Mouse (Mus musculus) hindbrain, embryonic 16.5 days (tissue): ENCODE data around the gene Pgpep1l. TPM values are rescaled to one million over a fixed set of nuclear protein-coding genes. Genes with fewer than 3 reads are reported as not detected.

Experiments used
- ATAC-seq: fragments of 200-750 bp; cut with Nextera tagmentation; 2 replicates; pipeline ENCODE4 v1.8.0; 2017; ENCODE audit warnings: moderate TSS enrichment, moderate library complexity
- H3K27ac ChIP-seq: fragments of 300-500 bp; sonication (generic); 2 replicates; pipeline ENCODE4 v1.5.1; 2014; ENCODE audit warnings: low read depth, mild to moderate bottlenecking, control low read depth, low read length, moderate library complexity
- H3K27me3 ChIP-seq: fragments of 300-500 bp; sonication (generic); replicated peaks from 2 replicates; pipeline ENCODE4 v1.6.1; 2014; ENCODE audit warnings: low read length; ENCODE audit not compliant: control insufficient read depth, insufficient read depth
- H3K36me3 ChIP-seq: fragments of 300-500 bp; sonication (generic); 2 replicates; pipeline ENCODE4 v1.6.1; 2014; ENCODE audit warnings: mild to moderate bottlenecking, low read length, moderate library complexity, mixed read lengths; ENCODE audit not compliant: control insufficient read depth, insufficient read depth
- H3K4me1 ChIP-seq: fragments of 300-500 bp; sonication (generic); 2 replicates; pipeline ENCODE4 v1.6.1; 2014; ENCODE audit warnings: low read depth, low read length; ENCODE audit not compliant: control insufficient read depth, insufficient read depth
- H3K4me2 ChIP-seq: fragments of 300-500 bp; sonication (generic); 2 replicates; pipeline ENCODE4 v1.6.1; 2014; ENCODE audit warnings: mild to moderate bottlenecking, low read length, control low read depth, moderate library complexity
- H3K4me3 ChIP-seq: fragments of 300-500 bp; sonication (generic); 2 replicates; pipeline ENCODE4 v1.5.1; 2014; ENCODE audit warnings: mild to moderate bottlenecking, low read length, control low read depth, moderate library complexity
- H3K9ac ChIP-seq: fragments of 300-500 bp; sonication (generic); 2 replicates; pipeline ENCODE4 v1.6.1; 2014; ENCODE audit warnings: low read depth, mild to moderate bottlenecking, control low read depth, low read length, moderate library complexity
- H3K9me3 ChIP-seq: fragments of 300-500 bp; sonication (generic); 2 replicates; pipeline ENCODE4 v1.6.1; 2014; ENCODE audit warnings: mild to moderate bottlenecking, low read length, moderate library complexity; ENCODE audit not compliant: control insufficient read depth
- WGBS: fragments of 180-500 bp; shearing (Covaris S2); extraction: QIAGEN DNeasy Blood & Tissue Kit; methylation state at CpG from one replicate; pipeline ENCODE4 v1.1.7; 2014; 5-methylcytosine and 5-hydroxymethylcytosine counted together
- polyA plus RNA-seq: library from polyadenylated mRNA; unstranded; fragments of >200 nt; fragmentation: Nextera tagmentation; extraction: Ambion mirVana; gene quantifications from 2 replicates; pipeline ENCODE4 v1.2.1, GENCODE M21; 2015

Pgpep1l gene
- polyA plus RNA-seq, 1 experiment from 2014 or later, result not detected

DNA sequence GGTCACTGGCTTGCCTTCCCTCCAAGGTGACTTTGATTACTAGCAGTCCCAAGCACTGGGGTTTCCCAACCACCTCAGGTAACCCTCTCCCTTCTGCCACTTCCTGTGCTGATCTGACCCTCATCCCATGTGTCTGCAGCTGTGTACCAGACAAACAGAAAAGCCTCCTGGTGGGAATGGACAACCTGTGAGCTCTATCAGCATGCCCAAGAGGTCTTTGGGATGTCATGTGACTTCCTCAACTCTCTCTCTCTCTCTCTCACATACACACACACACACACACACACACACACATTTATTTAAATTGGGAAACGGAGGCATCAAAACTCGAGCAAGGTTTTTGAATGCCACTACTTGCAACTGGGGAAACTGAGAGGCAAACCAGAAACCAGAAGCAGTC, 6.3 kb downstream of the Pgpep1l start:
- Histone ChIP-seq H3K4me3 (no peak overlapping the region), H3K4me1 (no peaks in the 10 kb centered on the region), H3K27me3 (no peaks in the 10 kb centered on the region), H3K9me3 (peaks cover 3% of the 10 kb centered on the region; the same call in 1 of the 2 replicates), H3K27ac (no peak overlapping the region), H3K9ac (no peak overlapping the region), H3K36me3 (no peaks in the 10 kb centered on the region), H3K4me2 (no peak overlapping the region)
- 54% methylated on average over 2 of the region's 2 CpGs for WGBS
- ATAC-seq, result no peak

GRCm38 (mm10) chr7:68250902-68251301, 13.1 kb downstream of the Pgpep1l start:
- no peak overlapping the region for H3K9ac ChIP-seq

GRCm38 (mm10) chr7:68250411-68250810, 13.6 kb downstream of the Pgpep1l start:
- no peaks in the 10 kb centered on the region for H3K4me1 ChIP-seq
- H3K27me3 ChIP-seq, result no peaks in the 10 kb centered on the region
- ATAC-seq, result no peak
- H3K4me2 ChIP-seq, result no peak overlapping the region
- no peaks in the 10 kb centered on the region for H3K9me3 ChIP-seq
- no peaks in the 10 kb centered on the region for H3K36me3 ChIP-seq
- 84% methylated on average over 1 of the region's 1 CpGs for WGBS
- no peak overlapping the region for H3K9ac ChIP-seq
- no peak overlapping the region for H3K4me3 ChIP-seq
- H3K27ac ChIP-seq, result no peak overlapping the region

More at GRCm38 (mm10) chr7:68250902-68251301, 13.1 kb downstream of the Pgpep1l start:
- Histone ChIP-seq H3K27ac (no peak overlapping the region), H3K4me3 (no peak overlapping the region), H3K9me3 (no peaks in the 10 kb centered on the region), H3K4me1 (no peaks in the 10 kb centered on the region), H3K4me2 (no peak overlapping the region), H3K36me3 (no peaks in the 10 kb centered on the region), H3K27me3 (no peaks in the 10 kb centered on the region)
- ATAC-seq, result no peak
- WGBS, result 86% methylated on average over 3 of the region's 3 CpGs

DNA sequence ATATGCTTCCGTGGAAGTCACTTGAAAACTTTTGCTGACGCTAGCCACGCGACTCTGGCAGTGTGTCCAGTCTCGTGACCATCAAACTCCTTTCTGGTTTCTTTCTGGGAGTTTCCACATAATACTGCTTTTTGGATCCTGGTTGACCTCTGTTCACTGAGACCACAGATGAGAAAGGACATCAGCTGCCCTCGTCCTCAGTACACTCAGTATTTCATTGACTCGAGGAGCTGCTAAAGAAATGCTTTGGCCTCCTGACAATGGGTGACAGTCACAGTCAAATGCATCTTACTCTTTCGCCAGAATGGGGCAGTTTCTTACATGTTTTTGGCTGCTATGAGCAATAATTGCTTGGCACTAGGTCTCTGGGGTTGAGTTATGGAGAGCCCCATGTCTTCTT, 17.8 kb downstream of the Pgpep1l start:
- Histone ChIP-seq H3K9ac (no peak overlapping the region), H3K4me1 (no peaks in the 10 kb centered on the region), H3K27me3 (no peaks in the 10 kb centered on the region), H3K9me3 (no peaks in the 10 kb centered on the region), H3K4me2 (no peak overlapping the region), H3K36me3 (no peaks in the 10 kb centered on the region), H3K4me3 (no peak overlapping the region), H3K27ac (no peak overlapping the region)
- 76% methylated on average over 8 of the region's 8 CpGs for WGBS
- ATAC-seq, result no peak

DNA sequence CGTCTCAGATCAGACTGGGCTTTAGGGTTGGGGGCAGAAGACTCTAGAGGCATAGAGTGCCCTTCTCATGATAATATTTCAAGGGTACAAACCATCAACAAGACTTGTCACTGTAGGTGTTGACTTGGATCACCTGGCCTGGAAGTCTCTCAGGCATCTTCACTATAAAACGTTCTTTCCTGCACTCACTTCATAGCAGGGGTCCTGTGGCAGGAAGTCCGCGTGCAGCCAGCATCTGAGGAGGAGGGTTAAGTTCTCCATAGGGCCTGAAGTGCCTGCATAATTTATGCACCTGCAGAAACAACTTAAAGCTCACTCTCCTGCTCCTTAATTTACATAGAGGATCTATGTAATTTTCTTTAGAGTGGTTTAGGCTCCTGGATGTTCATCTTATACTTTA, 18.4 kb downstream of the Pgpep1l start:
- Histone ChIP-seq H3K9ac (no peak overlapping the region), H3K4me3 (no peak overlapping the region), H3K4me2 (no peak overlapping the region), H3K27me3 (no peaks in the 10 kb centered on the region), H3K9me3 (no peaks in the 10 kb centered on the region), H3K27ac (no peak overlapping the region), H3K36me3 (no peaks in the 10 kb centered on the region), H3K4me1 (no peaks in the 10 kb centered on the region)
- 48% methylated on average over 4 of the region's 4 CpGs for WGBS
- no peak for ATAC-seq

- no peak overlapping the region for H3K9ac ChIP-seq
- H3K36me3 ChIP-seq, result no peaks in the 10 kb centered on the region
- no peak; the same call in 1 of the 2 replicates for ATAC-seq
- no peak overlapping the region for H3K4me2 ChIP-seq
- H3K4me1 ChIP-seq, result no peaks in the 10 kb centered on the region
- no peak overlapping the region for H3K4me3 ChIP-seq
- no peaks in the 10 kb centered on the region for H3K27me3 ChIP-seq
- WGBS, result 74% methylated on average over 9 of the region's 9 CpGs
- H3K9me3 ChIP-seq, result no peaks in the 10 kb centered on the region
- H3K27ac ChIP-seq, result no peak overlapping the region
Measured at GRCm38 (mm10) chr7:68241205-68241604, 22.8 kb downstream of the Pgpep1l start.

DNA sequence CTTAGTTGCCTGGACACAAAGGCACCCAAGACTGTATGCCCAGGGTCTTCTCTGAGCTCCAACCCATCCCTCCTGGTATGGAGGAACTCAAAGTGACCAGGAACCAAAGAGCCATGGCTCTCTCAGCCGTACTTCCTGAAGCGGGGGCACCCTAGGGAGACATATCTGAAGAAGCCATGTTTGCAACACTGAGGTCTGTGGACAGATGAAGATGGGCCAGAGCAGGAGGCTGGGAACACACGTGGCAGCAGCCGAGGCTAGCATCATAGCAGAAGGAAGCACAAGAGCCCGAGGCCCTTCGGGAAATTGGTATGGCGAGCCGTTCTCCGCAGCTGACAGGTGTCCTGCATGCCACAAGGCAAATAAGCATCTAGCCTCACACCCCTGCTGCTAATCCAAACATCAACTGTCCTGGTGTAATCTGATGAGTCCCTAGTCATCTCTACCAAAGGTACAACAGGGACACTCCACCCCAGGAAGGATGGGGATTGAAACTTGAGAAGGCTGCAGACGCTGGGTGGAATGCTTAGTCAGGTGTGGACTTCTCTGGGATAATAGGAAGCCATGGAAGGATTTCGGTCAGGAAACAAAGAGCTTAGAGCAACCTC, 24.7 kb downstream of the Pgpep1l start:
- H3K36me3 ChIP-seq, result no peaks in the 10 kb centered on the region
- no peaks in the 10 kb centered on the region for H3K4me1 ChIP-seq
- no peak overlapping the region for H3K4me3 ChIP-seq
- ATAC-seq, result no peak
- H3K9ac ChIP-seq, result no peak overlapping the region
- no peaks in the 10 kb centered on the region for H3K27me3 ChIP-seq
- WGBS, result 62% methylated on average over 11 of the region's 11 CpGs
- H3K4me2 ChIP-seq, result no peak overlapping the region
- no peaks in the 10 kb centered on the region for H3K9me3 ChIP-seq
- H3K27ac ChIP-seq, result no peak overlapping the region

DNA sequence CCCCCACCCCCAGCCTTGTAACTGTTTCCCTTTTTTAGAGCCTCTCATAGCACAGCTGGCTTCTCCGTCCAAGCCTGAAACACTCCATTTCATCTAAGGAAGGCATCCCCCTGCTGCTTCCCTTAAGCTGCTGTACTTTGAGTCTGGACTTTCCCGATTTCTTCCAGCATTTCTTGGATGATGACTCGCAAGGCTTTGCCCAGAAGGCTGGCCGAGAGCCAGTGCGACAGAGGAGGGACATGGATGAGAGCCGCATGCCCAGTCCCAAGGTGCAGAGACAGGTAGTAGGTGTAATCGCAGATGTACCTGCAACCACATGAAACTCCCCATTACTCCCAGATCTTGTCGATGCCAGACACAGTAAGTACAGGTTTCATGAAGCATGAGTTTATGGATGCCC, 27.2 kb downstream of the Pgpep1l start:
- Histone ChIP-seq H3K9me3 (no peaks in the 10 kb centered on the region), H3K36me3 (no peaks in the 10 kb centered on the region), H3K27ac (no peak overlapping the region), H3K4me1 (peaks cover 6% of the 10 kb centered on the region), H3K4me2 (no peak overlapping the region), H3K9ac (no peak overlapping the region), H3K4me3 (no peak overlapping the region), H3K27me3 (no peaks in the 10 kb centered on the region)
- 76% methylated on average over 8 of the region's 8 CpGs for WGBS
- no peak for ATAC-seq

DNA sequence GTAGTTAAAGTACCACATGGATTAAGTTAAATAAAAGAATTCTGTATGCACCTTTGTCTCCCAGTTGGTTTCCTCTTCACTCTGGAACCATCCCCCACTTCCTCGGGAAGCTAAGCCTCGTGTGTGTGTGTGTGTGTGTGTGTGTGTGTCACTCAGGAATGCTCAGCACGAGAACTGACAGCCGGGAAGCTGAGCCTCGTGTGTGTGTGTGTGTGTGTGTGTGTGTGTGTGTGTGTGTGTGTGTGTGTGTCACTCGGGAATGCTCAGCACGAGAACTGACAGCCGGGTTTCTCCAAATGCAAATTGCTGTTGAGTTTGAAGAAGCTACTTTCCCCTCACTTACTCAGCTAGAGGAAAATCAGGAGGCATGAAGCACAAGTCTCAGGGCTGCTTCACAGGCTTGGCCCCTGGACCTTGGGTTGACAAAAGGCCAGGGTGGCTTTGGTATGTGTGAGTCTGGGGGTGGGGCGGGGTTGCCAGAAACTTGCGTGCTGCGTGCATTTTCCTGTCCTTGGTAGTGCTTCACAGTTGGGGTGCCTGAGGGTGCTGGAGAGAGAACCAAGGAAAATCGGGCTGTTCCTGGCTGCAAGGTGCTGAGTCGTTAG, 30.3 kb downstream of the Pgpep1l start:
- H3K9me3 ChIP-seq, result no peaks in the 10 kb centered on the region
- no peak for ATAC-seq
- no peak overlapping the region for H3K27ac ChIP-seq
- H3K4me3 ChIP-seq, result no peak overlapping the region
- H3K4me1 ChIP-seq, result peaks cover 6% of the 10 kb centered on the region
- WGBS, result 24% methylated on average over 13 of the region's 13 CpGs
- no peak overlapping the region for H3K9ac ChIP-seq
- H3K4me2 ChIP-seq, result no peak overlapping the region
- H3K27me3 ChIP-seq, result no peaks in the 10 kb centered on the region
- no peaks in the 10 kb centered on the region; the same call in 1 of the 2 replicates for H3K36me3 ChIP-seq
